Mouse (Mus musculus) small intestine, adult 2 months (tissue): ENCODE measurements around the gene Krt13. TPM values are rescaled to one million over a fixed set of nuclear protein-coding genes. Genes with fewer than 3 reads are reported as not detected.
A peak's percentile ranks its signal among the peaks of the same experiment; 100 is the strongest.

Source experiments
- H3K27ac ChIP-seq: fragments of 200-500 bp; 2 replicates; pipeline ENCODE4 v1.5.1; 2012; ENCODE audit warnings: low read depth, low read length, control low read depth, inconsistent platforms; ENCODE audit not compliant: insufficient read depth
- H3K27me3 ChIP-seq: fragments of 200-500 bp; 2 replicates; pipeline ENCODE4 v1.6.1; 2012; ENCODE audit warnings: mild to moderate bottlenecking, moderate library complexity, low read length, inconsistent platforms; ENCODE audit not compliant: control insufficient read depth, insufficient read depth
- H3K36me3 ChIP-seq: fragments of 200-500 bp; 2 replicates; pipeline ENCODE4 v1.6.1; 2012; ENCODE audit warnings: mild to moderate bottlenecking, low read length, control low read depth, inconsistent platforms; ENCODE audit not compliant: control insufficient read depth, insufficient read depth
- H3K4me1 ChIP-seq: fragments of 200-500 bp; 2 replicates; pipeline ENCODE4 v1.6.1; 2012; ENCODE audit warnings: low read length, inconsistent platforms, mixed read lengths; ENCODE audit not compliant: control insufficient read depth, insufficient read depth, insufficient read length
- H3K4me3 ChIP-seq: fragments of 200-500 bp; 2 replicates; pipeline ENCODE4 v1.5.1; 2012; ENCODE audit warnings: low read depth, mild to moderate bottlenecking, control low read depth, inconsistent platforms, low read length, moderate library complexity
- CTCF ChIP-seq: fragments of 200-500 bp; IDR thresholded peaks from 2 replicates; pipeline ENCODE4 v1.5.1; 2012; ENCODE audit warnings: low read depth, mild to moderate bottlenecking, control low read depth, inconsistent platforms, low read length, moderate library complexity, mixed read lengths; ENCODE audit not compliant: insufficient replicate concordance, insufficient read length; ENCODE audit errors: extremely low read depth
- POLR2A ChIP-seq: fragments of 200-500 bp; IDR thresholded peaks from 2 replicates; pipeline ENCODE4 v1.6.1; 2012; ENCODE audit warnings: low read depth, mild to moderate bottlenecking, control low read depth, inconsistent platforms, low read length, moderate library complexity
- WGBS: fragments of 180-500 bp; shearing (Covaris S2); methylation state at CpG from one replicate; pipeline ENCODE4 v1.1.7; 2018; 5-methylcytosine and 5-hydroxymethylcytosine counted together
- polyA plus RNA-seq: library from polyadenylated mRNA; depleted of rRNA; stranded (reverse); fragments of >200 nt; gene quantifications from 2 replicates; pipeline ENCODE4 v1.2.3, GENCODE M21; 2012

Krt13 gene
- polyA plus RNA-seq, 1 experiment, result not detected

DNA sequence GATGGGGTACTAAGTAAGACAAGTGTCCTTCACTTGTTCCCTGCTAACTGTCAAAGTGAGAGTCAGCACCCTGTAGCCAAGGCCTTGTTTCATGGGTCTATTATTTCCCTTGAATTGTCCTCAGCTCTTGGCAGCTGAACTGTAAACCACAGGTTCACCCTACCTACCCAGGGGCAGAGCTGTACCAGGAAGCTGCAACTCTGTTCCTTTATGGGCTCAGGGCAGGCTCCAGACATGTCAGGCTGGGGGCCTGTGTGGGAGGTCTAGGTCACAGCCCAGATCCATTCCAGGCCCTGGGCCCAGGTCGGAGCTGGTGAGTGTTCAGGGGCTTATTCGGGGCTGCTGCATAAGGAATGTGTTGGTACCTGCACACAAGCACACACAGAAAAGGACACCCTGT lies 18.0 kb upstream of the Krt13 start:
- TF ChIP-seq POLR2A (no peak), CTCF (no peak)
- peaks cover 36% of the 10 kb centered on the region for H3K4me1 ChIP-seq
- H3K4me3 ChIP-seq, result no peak overlapping the region
- H3K27ac ChIP-seq, result peak overlapping the region; percentile 90
- H3K36me3 ChIP-seq, result peaks cover 40% of the 10 kb centered on the region
- no peaks in the 10 kb centered on the region for H3K27me3 ChIP-seq
- 16% methylated on average over 2 of the region's 2 CpGs for WGBS

DNA sequence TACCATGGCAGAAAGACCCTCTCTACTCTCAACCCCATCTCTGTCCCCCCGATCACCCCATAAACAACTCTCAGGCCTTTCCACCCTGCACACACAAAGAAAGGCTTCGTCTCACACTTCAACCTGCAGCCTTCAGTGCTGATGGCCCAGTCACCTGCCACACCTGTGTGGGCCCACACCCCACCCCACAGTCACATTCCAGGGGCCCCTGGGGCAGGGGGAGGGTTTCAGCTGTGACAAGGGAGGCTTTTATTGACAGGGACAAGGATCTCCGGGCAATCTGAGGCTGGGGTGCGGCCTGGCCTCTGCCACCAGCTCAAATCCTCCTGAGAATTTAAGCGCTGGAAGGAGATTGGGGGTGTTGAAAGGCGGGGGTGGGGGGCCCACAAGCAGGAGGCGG lies 17.4 kb upstream of the Krt13 start:
- H3K4me1 ChIP-seq, result peaks cover 36% of the 10 kb centered on the region
- 0 out of 2 replicates have a peak, but pooled peaks have one; percentile 30 for TF ChIP-seq POLR2A
- no peak for TF ChIP-seq CTCF
- 32% methylated on average over 7 of the region's 7 CpGs for WGBS

DNA sequence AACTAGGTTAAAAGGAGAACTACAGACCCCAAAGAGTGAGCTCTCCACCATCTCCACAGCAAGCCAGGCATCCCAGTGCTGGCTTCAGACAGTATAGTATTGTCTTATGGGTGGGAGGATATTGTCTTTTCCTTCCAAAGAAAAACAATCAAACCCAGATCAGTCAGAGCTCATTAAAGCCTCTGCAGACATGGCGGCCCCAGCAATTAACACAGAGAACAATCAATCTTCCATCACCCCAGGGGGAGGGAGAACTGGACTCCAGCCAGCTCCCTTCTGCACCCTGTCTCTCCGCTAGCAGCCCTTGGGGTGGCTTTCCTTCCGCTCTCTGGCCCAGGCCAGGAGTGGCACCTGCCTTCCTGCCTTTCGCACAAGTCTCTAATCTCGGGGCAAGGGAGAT lies 16.3 kb upstream of the Krt13 start:
- H3K36me3 ChIP-seq, result peaks cover 31% of the 10 kb centered on the region
- H3K27me3 ChIP-seq, result no peaks in the 10 kb centered on the region
- TF ChIP-seq POLR2A (0 out of 2 replicates have a peak, but pooled peaks have one; percentile 15), CTCF (no peak)
- WGBS, result 14% methylated on average over 5 of the region's 5 CpGs
- H3K4me3 ChIP-seq, result no peak overlapping the region
- peaks cover 36% of the 10 kb centered on the region for H3K4me1 ChIP-seq
- H3K27ac ChIP-seq, result peak overlapping the region; percentile 77

More for the DNA sequence above, 17.4 kb upstream of the Krt13 start:
- Histone ChIP-seq H3K27me3 (no peaks in the 10 kb centered on the region), H3K27ac (peak overlapping the region; percentile 90), H3K4me3 (no peak overlapping the region), H3K36me3 (peaks cover 34% of the 10 kb centered on the region)

GRCm38 (mm10) chr11:100136559-100136958 lies 15.2 kb upstream of the Krt13 start:
- no peaks in the 10 kb centered on the region for H3K27me3 ChIP-seq
- H3K36me3 ChIP-seq, result peaks cover 20% of the 10 kb centered on the region
- WGBS, result 18% methylated on average over 5 of the region's 5 CpGs
- peak overlapping the region; percentile 12; the same call in 1 of the 2 replicates for H3K4me3 ChIP-seq
- TF ChIP-seq POLR2A (no peak), CTCF (no peak)
- H3K27ac ChIP-seq, result no peak overlapping the region
- H3K4me1 ChIP-seq, result peaks cover 35% of the 10 kb centered on the region

DNA sequence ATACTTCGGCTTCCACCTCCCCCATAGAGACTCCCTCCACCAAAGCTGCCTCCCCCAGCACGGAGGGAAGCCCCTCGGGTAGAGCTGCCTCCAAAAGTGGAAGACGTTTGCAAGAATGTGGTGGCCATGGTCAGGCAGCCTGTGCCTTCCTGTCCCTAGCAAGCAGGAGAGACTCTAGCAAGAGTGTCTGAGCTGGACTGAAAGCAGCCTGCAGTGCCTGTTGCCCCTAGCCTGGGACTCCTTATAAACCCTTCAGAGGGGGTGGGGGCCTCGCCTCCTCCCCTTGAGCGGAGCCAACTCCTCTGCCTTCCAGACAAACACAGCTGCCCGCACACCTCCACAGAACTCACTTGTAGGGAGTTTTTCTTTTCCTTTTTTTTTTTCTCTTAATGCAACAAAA lies 14.4 kb upstream of the Krt13 start, which contains the start of gene Krt15:
TSS of gene Krt15 (minus strand) at position 198 of the 400 bp plus-strand sequence.
- TF ChIP-seq CTCF, result no peak
- no peak for TF ChIP-seq POLR2A
- 61% methylated on average over 7 of the region's 7 CpGs for WGBS
- H3K4me1 ChIP-seq, result peaks cover 29% of the 10 kb centered on the region
- peak within 1 kb of the TSS; percentile 12; the same call in 1 of the 2 replicates for H3K4me3 ChIP-seq
- no peak within 1 kb of the TSS for H3K27ac ChIP-seq
- no peaks in the 10 kb centered on the region for H3K27me3 ChIP-seq
- H3K36me3 ChIP-seq, result peaks cover 12% of the 10 kb centered on the region

DNA sequence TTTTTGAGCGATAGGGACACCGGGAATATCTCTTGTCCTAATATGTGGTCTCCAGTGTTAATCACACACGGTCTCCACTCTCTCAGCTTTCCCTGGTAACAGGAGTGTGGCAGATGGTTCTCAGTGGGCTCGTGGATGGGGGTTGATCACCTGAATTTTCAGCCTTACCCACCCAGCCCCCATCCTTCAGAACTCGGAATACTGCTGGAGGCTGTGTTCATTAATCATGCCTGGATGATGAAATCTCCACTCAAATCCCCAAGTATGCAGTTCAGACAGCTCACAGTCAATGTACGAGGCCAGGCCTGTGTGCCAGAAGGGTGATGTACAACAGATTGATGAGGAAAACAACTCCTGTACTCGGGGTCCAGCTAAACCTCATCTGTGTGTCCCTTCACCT lies 3.5 kb upstream of the Krt13 start:
- TF ChIP-seq CTCF, result no peak
- no peak for TF ChIP-seq POLR2A
- Histone ChIP-seq H3K4me1 (peaks cover 11% of the 10 kb centered on the region; the same call in 1 of the 2 replicates), H3K27ac (no peak overlapping the region), H3K36me3 (no peaks in the 10 kb centered on the region), H3K27me3 (no peaks in the 10 kb centered on the region), H3K4me3 (no peak overlapping the region)
- 85% methylated on average over 7 of the region's 7 CpGs for WGBS

- H3K4me3 ChIP-seq, result no peak overlapping the region
- TF ChIP-seq CTCF, result no peak
- no peak for TF ChIP-seq POLR2A
- no peak overlapping the region for H3K27ac ChIP-seq
- WGBS, result 85% methylated on average over 5 of the region's 5 CpGs
- no peaks in the 10 kb centered on the region for H3K4me1 ChIP-seq
- H3K36me3 ChIP-seq, result no peaks in the 10 kb centered on the region
- no peaks in the 10 kb centered on the region for H3K27me3 ChIP-seq
Observed at GRCm38 (mm10) chr11:100120331-100120730, 1.0 kb downstream of the Krt13 start.

DNA sequence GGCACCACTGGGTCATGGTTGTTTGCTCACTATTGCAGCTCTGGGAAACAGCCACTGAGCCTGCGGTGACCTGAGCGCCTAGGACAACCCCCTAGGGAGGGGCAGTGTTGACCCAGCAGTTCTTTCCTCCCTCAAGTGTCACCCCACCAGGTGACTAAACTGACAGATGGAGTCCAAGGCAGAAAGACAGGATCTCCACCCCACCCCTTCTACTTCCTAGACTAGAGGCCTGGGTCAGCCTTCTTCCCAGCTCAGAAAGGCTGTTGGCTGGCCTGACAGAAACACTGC lies 7.7 kb downstream of the Krt13 start:
- H3K36me3 ChIP-seq, result no peaks in the 10 kb centered on the region
- H3K4me1 ChIP-seq, result peaks cover 5% of the 10 kb centered on the region; the same call in 1 of the 2 replicates
- H3K27me3 ChIP-seq, result no peaks in the 10 kb centered on the region
- TF ChIP-seq POLR2A (no peak), CTCF (no peak)
- whole genome bisulfite sequencing, result 45% methylated on average over 2 of the region's 2 CpGs
- no peak overlapping the region for H3K4me3 ChIP-seq
- H3K27ac ChIP-seq, result no peak overlapping the region
